Mouse (Mus musculus): ENCODE results near the gene Slc25a25. TPM values are rescaled to one million over a fixed set of nuclear protein-coding genes. Genes with fewer than 3 reads are reported as not detected.

The Slc25a25 gene
- polyA plus RNA-seq, 1 experiment, result 25.3 TPM

DNA sequence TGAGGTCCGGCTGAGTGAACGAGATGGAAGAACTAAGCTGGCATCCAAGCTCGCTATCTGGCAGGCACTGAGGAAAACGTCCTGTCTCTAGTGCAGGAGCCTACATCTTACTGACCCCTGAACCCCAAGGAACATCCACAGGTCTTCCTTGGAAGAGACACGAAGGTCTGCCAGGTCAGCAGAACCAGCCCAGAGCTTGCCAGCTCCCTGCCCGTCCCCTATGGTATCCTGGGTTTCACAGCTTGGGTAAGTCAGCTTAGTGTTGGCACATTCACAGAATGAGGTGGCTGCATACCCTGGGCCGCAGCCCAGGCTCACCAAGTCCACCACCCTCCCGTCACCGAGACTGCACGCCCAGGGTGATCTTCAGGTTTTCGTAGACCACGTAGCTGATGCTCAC is 35.4 kb downstream of the Slc25a25 start:
- H3K4me3 ChIP-seq (ENCODE audit: control insufficient read depth, insufficient read depth, low read length), result no peak overlapping the region
- TF ChIP-seq POLR2A (IDR thresholded peaks at IDR 0.05; ENCODE audit: control insufficient read depth, extremely low read depth, insufficient read depth, low read length, poor library complexity), result no peak
- TF ChIP-seq CTCF (IDR thresholded peaks at IDR 0.05; ENCODE audit: borderline replicate concordance, control insufficient read depth, extremely low read depth, insufficient read depth, low read length, poor library complexity), result no peak
- no peak for DNase-seq
- peaks cover 53% of the 10 kb centered on the region for H3K36me3 ChIP-seq (ENCODE audit: control insufficient read depth, insufficient read depth, low read length)
- 0 out of 2 replicates have a peak, but pooled peaks cover 2% of the 10 kb centered on the region for H3K4me1 ChIP-seq (replicated peaks; ENCODE audit: control insufficient read depth, insufficient read depth, low read length)
- 98% methylated on average over 12 of the region's 12 CpGs for WGBS
- no peak overlapping the region for H3K27ac ChIP-seq (ENCODE audit: control insufficient read depth, insufficient read depth, low read length)
- no peaks in the 10 kb centered on the region for H3K27me3 ChIP-seq (ENCODE audit: control insufficient read depth, insufficient read depth, low read length)

DNA sequence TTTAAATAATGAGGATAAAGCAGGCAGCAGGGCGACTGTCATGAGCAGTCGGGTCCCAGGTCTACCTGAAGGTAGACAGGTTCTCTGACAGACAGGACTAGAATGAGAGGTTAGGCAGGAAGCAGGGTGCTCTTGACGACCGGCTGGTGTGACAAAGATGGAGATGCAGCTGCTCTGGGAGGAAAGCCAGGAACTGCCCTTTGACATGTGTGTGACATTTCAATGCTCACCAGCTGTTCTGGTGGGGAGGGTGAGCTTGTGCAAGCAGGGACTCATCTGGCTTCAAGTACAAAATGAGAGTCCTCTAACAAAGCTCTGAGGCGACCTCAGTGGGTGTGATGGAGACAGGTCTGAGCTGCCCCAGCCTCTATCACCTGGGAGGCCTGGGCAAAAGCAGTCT is 37.3 kb downstream of the Slc25a25 start:
- Histone ChIP-seq H3K27ac (ENCODE audit: control insufficient read depth, insufficient read depth, low read length) (no peak overlapping the region), H3K4me1 (replicated peaks; ENCODE audit: control insufficient read depth, insufficient read depth, low read length) (0 out of 2 replicates have a peak, but pooled peaks cover 2% of the 10 kb centered on the region), H3K36me3 (ENCODE audit: control insufficient read depth, insufficient read depth, low read length) (peaks cover 40% of the 10 kb centered on the region), H3K4me3 (ENCODE audit: control insufficient read depth, insufficient read depth, low read length) (no peak overlapping the region), H3K27me3 (ENCODE audit: control insufficient read depth, insufficient read depth, low read length) (no peaks in the 10 kb centered on the region)
- no peak for DNase-seq
- WGBS, result 83% methylated on average over 5 of the region's 5 CpGs
- no peak for TF ChIP-seq POLR2A (IDR thresholded peaks at IDR 0.05; ENCODE audit: control insufficient read depth, extremely low read depth, insufficient read depth, low read length, poor library complexity)
- TF ChIP-seq CTCF (IDR thresholded peaks at IDR 0.05; ENCODE audit: borderline replicate concordance, control insufficient read depth, extremely low read depth, insufficient read depth, low read length, poor library complexity), result no peak

DNA sequence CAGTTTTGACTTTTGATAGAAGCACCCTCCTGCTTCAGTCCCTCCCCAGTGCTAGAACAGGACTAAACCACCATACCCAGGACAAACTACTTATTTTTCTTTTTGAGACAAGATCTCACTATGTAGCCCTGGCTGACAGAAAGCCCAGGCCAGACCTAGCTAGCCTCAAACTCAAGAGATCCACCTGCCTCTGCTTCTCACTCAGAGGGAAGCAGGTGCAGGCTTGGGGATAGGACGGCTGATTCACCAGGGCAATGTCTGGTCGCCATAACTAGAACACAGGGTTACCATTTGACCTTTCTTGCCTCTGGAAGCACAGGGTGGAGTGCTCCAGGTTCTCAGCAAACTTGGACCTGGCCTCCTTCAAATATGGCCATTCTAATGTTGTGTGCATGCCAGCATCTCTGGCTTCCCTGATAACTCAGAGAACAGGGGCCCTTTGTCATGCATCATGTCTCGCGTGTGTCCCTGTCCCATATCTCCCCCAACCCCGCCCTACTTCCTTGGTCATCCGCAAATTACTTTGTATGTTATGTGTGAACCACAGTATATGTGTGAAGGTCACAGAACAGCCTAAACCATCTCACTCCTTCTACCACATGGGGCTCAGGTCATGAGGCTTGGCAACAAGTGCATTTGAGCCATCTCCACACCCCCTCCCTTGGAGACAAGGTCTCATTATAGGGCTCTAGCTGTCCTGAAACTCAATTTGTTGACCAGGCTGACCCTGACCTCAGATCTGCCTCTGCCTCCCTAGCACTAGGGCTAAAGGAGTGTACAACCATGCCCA is 38.3 kb downstream of the Slc25a25 start:
- 95% methylated on average over 6 of the region's 6 CpGs for WGBS
- TF ChIP-seq POLR2A (IDR thresholded peaks at IDR 0.05; ENCODE audit: control insufficient read depth, extremely low read depth, insufficient read depth, low read length, poor library complexity) (no peak), CTCF (IDR thresholded peaks at IDR 0.05; ENCODE audit: borderline replicate concordance, control insufficient read depth, extremely low read depth, insufficient read depth, low read length, poor library complexity) (no peak)
- Histone ChIP-seq H3K27ac (ENCODE audit: control insufficient read depth, insufficient read depth, low read length) (no peak overlapping the region), H3K27me3 (ENCODE audit: control insufficient read depth, insufficient read depth, low read length) (no peaks in the 10 kb centered on the region), H3K36me3 (ENCODE audit: control insufficient read depth, insufficient read depth, low read length) (peaks cover 30% of the 10 kb centered on the region), H3K4me3 (ENCODE audit: control insufficient read depth, insufficient read depth, low read length) (no peak overlapping the region), H3K4me1 (replicated peaks; ENCODE audit: control insufficient read depth, insufficient read depth, low read length) (0 out of 2 replicates have a peak, but pooled peaks cover 2% of the 10 kb centered on the region)
- DNase-seq, result no peak

DNA sequence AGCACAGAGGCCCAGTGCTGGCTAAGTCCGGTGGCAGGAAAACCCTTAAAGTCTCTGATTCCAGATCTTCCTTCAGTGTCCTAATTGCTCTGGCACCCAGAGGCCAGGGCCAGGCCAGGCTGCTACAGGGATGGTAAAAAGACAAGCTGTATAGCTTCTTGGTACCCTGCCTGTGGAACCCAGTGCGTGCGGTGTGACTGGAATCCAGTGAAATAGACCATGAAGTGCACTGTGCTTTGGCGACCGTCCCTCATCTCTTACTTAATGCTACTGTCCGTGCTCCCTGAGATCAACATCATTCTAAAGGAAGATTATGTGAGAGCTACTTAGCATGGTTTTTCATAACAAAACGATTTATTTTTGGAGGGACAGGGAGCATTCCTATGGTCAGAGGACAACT is 39.8 kb downstream of the Slc25a25 start:
- no peaks in the 10 kb centered on the region for H3K27me3 ChIP-seq (ENCODE audit: control insufficient read depth, insufficient read depth, low read length)
- TF ChIP-seq POLR2A (IDR thresholded peaks at IDR 0.05; ENCODE audit: control insufficient read depth, extremely low read depth, insufficient read depth, low read length, poor library complexity), result no peak
- no peak for TF ChIP-seq CTCF (IDR thresholded peaks at IDR 0.05; ENCODE audit: borderline replicate concordance, control insufficient read depth, extremely low read depth, insufficient read depth, low read length, poor library complexity)
- H3K4me1 ChIP-seq (replicated peaks; ENCODE audit: control insufficient read depth, insufficient read depth, low read length), result 0 out of 2 replicates have a peak, but pooled peaks cover 2% of the 10 kb centered on the region
- no peak overlapping the region for H3K4me3 ChIP-seq (ENCODE audit: control insufficient read depth, insufficient read depth, low read length)
- 89% methylated on average over 7 of the region's 7 CpGs for WGBS
- no peak for DNase-seq
- H3K27ac ChIP-seq (ENCODE audit: control insufficient read depth, insufficient read depth, low read length), result no peak overlapping the region
- H3K36me3 ChIP-seq (ENCODE audit: control insufficient read depth, insufficient read depth, low read length), result peaks cover 15% of the 10 kb centered on the region

DNA sequence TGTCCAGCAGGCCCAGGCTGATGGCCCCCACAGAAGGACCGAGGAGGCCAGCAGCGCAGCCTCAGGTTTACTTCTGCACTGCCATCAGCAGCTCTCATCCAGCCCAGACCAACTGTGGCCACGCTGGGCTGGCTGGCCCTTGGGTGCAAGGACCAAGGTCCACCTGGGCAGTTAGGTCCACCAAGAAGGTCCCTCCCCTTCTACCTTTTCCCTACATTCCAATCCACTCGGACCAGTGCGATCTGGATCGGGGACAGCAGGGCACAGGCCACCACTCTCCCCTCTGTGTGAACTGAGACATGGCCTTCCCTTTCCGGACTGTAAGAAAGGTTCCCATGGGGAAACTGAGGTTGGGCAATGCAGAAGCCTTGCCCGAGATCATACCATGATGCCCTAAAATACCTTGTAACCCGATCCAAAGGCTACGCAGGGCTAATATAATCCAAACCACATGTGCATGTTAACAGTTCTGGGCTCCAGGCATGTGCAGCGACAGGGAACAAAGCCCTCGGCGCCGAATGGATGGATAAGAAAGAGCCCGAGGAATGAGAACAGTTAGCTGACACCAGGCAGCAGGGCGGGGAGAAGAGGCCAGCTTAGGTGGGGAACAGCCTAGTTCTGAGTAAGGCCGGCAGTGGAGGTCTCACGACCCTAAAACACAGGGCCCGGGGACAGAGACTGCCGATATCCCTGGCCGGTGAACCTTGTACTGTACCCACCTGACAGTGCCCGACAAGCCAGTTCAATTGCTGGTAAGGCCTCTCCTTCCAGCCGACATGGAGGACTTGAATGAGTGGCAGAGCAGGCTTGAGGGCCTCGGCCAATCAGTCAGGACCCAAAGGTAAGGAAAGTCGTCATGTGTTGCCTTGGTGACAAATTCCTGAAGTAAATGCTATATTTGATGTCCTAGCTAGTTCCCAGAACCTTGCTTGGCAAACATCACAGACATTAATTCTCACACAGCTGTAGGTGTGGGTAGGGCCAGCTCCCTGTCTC is 42.5 kb downstream of the Slc25a25 start:
- no peak for DNase-seq
- WGBS, result 92% methylated on average over 25 of the region's 25 CpGs
- no peak overlapping the region for H3K4me3 ChIP-seq (ENCODE audit: control insufficient read depth, insufficient read depth, low read length)
- H3K27ac ChIP-seq (ENCODE audit: control insufficient read depth, insufficient read depth, low read length), result no peak overlapping the region
- TF ChIP-seq POLR2A (IDR thresholded peaks at IDR 0.05; ENCODE audit: control insufficient read depth, extremely low read depth, insufficient read depth, low read length, poor library complexity) (no peak), CTCF (IDR thresholded peaks at IDR 0.05; ENCODE audit: borderline replicate concordance, control insufficient read depth, extremely low read depth, insufficient read depth, low read length, poor library complexity) (no peak)
- H3K4me1 ChIP-seq (replicated peaks; ENCODE audit: control insufficient read depth, insufficient read depth, low read length), result 0 out of 2 replicates have a peak, but pooled peaks cover 2% of the 10 kb centered on the region
- H3K27me3 ChIP-seq (ENCODE audit: control insufficient read depth, insufficient read depth, low read length), result no peaks in the 10 kb centered on the region
- H3K36me3 ChIP-seq (ENCODE audit: control insufficient read depth, insufficient read depth, low read length), result no peaks in the 10 kb centered on the region

DNA sequence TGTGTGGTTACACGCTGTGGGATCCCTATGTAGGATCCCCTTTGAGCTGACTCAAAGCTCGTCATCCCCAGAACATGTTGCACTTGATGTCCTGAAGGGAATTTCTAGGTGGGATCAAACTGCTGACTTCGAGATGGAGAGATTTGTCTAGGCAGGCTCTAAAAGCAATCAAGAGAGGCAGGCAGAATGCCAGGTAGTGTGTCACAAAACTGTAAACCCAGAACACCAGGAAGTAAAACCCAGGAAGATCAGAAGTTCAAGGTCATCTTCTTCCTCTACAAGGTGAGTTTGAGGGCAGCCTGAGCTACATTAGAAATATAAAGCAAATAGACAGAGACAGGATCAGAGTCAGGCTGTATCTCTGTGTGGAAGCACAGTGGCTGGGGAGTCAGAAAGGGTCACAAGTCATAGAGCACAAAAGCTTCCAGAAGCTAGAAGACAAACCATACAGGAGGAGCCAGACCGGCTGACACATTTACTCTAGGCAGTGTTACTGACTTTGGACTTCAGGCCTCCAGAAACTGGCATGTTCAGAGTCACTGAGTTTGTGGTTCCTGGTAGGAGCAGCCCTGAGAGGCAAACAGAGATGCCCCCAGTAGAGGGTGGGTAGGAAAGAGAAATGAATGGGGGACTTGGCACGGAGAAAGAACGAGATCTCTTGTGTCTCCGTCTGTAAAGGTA is 44.0 kb downstream of the Slc25a25 start:
- Histone ChIP-seq H3K27ac (ENCODE audit: control insufficient read depth, insufficient read depth, low read length) (no peak overlapping the region), H3K27me3 (ENCODE audit: control insufficient read depth, insufficient read depth, low read length) (no peaks in the 10 kb centered on the region), H3K36me3 (ENCODE audit: control insufficient read depth, insufficient read depth, low read length) (no peaks in the 10 kb centered on the region), H3K4me3 (ENCODE audit: control insufficient read depth, insufficient read depth, low read length) (no peak overlapping the region), H3K4me1 (replicated peaks; ENCODE audit: control insufficient read depth, insufficient read depth, low read length) (0 out of 2 replicates have a peak, but pooled peaks cover 2% of the 10 kb centered on the region)
- 88% methylated on average over 7 of the region's 7 CpGs for WGBS
- no peak for DNase-seq
- TF ChIP-seq POLR2A (IDR thresholded peaks at IDR 0.05; ENCODE audit: control insufficient read depth, extremely low read depth, insufficient read depth, low read length, poor library complexity) (no peak), CTCF (IDR thresholded peaks at IDR 0.05; ENCODE audit: borderline replicate concordance, control insufficient read depth, extremely low read depth, insufficient read depth, low read length, poor library complexity) (no peak)
